Mouse (Mus musculus): ENCODE results near the gene Sac3d1.
"Not testable (repeated sequence)": the region's sequence is repeated elsewhere in the genome, so short reads cannot be mapped to it uniquely, and the experiment has no call there.

Sac3d1 gene

DNA sequence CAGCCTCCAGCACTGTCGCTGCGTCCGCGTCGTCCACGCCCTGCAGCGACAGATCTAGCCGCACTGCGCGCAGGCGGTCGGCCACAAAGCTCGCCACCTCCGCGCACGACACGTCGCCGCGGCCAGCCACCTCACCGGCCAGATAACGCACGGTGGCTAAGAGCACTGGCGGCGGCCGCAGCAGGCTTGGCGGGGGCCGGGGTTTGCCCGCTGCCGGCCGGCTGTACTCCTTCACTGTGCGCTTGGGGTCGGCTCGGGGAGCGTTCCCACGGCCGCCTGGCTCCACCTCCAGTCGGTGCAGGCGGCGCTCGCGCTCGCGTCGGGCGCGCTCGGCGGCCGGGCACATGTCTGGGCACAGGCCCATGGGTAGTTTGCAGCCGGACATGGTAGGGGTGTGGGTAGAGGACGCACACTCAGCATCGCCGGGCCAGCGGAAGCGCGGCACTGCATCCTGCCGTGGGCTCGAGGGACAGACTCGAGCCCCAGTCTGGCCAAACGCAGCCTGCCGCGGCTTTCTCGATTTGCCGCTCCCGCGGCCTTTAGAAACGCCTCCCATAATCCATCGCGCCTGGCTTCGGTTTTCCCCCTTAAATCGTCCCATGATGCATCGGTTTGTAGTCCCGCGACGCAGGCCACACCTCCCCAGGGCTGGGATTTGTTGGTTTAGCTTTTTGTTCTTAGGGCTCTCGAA lies at the start of gene Sac3d1:
Gene Sac3d1, minus strand, starts transcription at position 665 of the 691 bp plus-strand sequence.
- DNase-seq, result peak; percentile 88

DNA sequence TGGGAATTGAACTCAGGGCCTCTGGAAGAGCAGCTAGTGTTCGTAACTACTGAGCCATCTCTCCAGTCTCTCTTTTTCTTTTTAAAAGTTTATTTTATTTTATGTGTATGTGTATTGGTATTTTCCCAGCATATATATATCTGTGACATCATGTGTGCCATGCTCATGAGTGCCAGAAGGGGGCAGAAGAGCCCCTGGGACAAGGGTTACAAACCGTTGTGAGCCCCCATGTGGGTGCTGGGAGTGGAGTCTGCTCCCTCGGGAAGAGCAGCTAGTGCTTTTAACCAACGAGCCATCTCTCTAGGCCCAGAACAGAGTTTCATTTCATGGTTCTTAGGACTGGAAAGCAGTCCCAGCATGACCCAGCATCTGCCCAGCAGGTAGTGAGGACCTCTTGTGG lies 48.3 kb upstream of the Sac3d1 start:
- no peak for DNase-seq

DNA sequence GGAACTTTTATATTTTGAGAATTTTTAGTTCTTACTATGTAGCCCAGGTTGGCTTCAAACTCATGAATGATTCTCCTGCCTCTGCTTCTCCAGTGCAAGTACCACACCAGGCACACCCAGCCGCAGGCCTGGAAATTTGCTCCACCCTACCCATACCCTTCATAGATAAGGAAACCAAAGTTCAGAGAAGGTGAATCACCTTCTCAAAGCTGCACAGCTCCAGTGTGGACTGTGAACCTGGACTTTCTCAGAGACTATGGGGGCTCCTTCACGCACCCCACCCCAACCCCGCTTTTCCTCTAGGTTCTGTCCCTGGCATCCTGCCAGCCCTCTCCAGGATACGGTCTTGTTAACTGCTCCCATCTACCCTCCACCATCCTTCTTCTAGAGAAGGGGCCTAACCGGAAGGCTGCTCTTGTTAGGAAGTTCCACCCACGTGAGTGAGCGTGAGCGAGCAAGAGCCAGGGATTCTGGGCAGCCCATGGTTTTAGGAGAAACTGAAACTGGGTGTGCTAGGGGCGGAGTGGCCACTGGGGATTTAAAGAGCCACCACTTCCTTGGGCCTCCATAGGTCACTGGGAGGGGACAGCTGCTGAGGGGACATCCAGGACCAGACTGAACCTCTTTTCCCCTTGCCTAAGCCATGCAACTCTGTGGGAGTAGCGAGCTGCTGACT lies 45.6 kb upstream of the Sac3d1 start:
- peak; percentile 19 for DNase-seq

DNA sequence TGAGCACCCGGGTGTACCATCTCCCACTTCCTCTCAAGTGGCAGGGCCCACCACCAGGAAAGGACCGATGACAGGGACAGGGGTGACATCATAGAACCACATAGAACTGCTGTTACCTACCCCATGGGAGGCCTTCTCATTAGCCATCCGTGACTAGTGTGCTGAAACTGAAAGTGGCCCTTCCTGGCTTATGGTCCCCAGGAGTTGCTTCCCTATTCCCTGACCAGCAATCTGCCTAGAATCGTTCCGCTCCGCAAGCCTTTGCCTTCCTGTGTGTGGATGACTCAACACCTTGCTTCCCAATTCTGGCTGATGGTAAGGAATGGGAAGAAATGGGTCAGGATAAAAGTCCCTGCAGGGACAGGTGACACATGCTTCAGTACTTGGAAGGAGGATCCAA lies 38.8 kb upstream of the Sac3d1 start:
- no peak for DNase-seq

DNA sequence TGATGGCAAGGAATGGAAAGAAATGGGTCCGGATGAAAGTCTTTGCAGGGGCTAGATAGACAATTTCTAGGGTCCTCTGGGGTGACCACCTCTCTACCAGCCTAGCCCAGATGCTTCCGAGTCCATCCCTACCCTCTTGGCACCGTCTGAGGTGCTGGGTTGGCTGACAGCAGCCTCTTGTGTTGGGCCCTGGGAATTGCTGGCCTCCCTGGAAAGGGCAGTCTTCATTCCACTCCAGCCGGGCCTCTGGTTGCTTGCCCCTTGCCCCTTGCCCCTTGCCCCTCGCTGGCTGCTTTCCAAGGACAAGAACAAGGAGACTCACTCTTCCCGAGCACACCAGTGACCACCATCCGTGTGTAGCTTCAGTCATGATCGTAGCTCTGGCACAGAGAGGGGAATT lies 37.9 kb upstream of the Sac3d1 start:
- DNase-seq, result no peak

DNA sequence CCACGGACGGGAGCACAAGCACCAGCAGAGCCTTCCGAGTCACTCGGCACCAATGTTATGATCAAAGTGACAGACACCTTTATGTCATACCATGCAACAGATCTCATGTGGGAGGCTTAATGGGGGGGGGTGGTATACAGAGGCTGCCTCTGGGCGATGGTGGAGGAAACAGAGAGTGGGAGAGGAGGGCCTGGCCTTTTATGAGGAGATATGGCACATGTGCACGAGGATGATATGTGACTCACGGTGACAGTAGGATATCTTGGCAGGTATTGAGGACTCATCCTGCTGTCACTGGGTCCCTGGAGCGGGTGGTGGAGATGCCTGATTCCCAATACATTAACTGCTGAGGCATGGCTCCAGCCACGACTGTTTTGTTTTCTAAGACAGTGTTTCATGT lies 36.7 kb upstream of the Sac3d1 start:
- DNase-seq, result no peak

DNA sequence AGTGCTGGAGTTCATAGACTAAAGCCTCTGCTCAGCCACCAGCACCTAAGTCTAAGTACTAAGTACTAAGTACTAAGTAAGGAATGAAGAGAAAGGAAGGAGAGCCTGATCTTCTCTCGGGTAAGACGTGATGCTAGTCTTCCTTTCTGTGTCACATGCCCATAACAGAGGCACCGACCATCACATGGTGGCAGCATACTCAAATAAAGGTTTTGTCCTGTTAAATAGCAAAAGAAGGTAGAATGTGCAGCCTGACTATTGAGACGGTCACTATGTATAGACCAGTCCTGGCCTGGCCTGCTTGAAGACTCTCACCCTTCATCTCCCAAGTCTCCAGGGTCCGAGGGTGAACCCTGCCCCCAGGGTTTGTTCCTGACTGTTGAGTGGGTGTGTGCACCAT lies 26.4 kb upstream of the Sac3d1 start:
- DNase-seq, result no peak

DNA sequence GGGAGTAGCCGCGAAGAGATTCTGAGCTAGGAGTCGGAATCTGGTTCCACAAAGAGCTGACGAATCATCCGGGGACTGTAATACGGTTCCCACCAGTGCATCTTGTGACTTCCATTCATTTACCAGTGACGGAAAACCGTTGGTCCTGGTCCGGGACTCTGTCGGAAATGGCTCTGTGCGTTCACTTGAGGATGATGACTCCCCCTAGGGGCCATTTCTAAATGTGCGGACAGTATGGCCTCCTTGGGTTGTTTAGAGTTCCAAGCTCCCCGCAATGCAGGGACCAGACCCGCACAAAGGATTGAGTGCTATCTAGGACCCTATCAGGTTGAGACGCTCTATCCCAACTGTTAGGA lies 22.9 kb upstream of the Sac3d1 start, which contains the start of gene Arl2:
Gene Arl2, minus strand, starts transcription at position 155 of the 356 bp plus-strand sequence.
- DNase-seq, result peak; percentile 91

DNA sequence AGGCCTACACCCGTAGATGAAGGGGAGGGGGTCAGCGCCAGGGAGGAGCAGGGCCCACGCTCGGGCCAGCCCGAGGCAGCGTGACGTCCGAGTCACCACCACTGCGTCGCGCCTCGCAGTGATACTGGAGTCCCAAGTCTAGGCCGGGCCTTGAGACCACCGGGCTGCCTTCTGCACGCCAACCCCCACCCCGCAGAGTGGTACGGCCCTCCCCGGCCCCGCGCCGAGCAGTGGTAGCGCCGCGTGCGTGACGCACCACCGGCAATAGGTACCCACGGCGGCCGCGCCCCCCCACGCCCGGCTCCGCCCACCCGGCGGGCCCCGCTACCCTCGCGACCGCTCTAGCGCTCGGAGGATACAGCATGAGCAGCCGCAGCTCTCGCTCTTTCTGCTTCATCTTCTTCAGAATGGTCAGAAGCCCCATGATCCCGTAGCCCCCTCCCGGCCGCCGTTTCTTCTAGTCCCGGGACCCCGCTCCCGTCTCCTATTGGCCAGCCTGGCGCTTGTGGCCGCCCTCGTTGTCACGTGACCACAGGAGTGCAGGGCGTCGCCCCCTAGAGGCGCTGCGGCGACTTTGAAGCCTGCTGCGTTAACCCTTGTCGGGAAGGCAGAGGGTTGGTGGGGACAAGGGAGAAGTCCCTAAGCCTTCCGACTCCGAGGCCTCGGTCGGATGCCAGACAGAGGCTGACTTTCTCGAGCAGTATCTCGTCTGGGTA lies 22.4 kb upstream of the Sac3d1 start, which contains the start of gene Batf2:
Gene Batf2, plus strand, starts transcription at position 306 of the 716 bp plus-strand sequence.
- peak; percentile 94 for DNase-seq

DNA sequence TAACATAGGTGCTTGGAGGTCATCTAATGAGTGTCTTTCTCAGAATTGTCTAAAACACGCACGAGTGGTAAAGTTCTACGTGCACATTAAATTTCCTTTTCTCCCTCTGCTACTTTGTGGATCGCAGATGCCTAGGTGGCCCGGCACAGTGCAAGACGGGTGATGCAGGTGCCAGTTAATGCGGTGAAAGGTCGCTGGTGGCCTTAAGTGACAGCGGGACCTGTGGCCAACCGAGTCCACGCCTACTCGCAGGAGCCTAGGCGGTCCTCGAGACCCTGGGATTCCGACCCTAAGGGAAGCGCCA lies 21.9 kb upstream of the Sac3d1 start:
- no peak for DNase-seq

DNA sequence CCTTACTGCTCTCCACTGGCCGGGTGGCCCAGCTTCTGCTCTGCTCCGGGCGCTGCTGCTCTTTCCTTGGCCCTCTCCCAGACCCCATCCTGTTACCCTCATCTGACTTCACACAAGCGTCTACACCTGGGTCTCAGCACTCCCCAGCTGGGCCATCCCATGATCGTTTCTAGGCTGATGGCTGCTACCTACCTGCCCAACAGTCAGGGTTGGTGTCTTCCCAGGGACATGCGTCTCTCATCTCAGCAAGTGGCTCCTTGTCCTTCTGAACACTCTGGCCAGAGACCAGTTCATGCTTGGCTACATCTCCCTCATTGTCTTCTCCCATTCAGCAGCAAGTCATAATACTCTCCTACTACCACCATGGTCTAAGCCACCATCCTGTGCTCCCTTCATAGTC lies 21.3 kb upstream of the Sac3d1 start:
- DNase-seq, result no peak

DNA sequence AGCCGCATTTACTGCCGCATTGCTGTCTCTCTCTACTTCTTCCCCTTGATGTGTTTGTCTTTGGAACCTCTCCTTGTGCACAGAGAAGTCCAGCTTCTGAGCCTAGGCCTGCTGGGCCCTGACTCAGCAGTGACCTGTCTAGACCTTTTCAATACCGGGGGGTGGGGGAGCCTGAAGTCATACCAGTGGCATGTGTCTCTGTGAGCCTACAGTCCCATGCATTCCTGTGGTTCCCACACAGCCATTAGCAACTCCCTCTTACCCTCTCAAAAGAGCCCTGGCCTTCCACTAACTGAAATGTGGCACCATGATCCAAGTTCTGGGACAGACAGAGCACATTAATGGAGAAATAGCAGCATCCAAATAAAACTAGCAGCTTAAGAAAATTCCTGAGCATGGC lies 17.9 kb upstream of the Sac3d1 start:
- DNase-seq, result no peak

DNA sequence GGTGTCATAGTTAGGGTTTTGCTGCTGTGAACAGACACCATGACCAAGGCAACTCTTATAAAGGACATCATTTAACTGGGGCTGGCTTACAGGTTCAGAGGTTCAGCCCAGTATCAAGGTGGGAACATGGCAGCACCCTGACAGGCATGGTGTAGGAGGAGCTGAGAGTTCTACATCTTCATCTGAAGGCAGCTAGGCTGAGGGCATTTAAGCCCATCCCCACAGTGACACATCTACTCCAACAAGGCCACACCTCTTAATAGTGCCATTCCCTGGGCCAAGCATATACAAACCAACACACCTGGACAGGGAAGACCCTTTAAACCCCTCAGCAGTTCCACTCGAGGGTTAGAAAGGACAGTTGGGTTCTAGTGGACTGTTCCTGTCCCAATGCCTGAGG lies 14.7 kb upstream of the Sac3d1 start:
- DNase-seq, result not testable (repeated sequence)

DNA sequence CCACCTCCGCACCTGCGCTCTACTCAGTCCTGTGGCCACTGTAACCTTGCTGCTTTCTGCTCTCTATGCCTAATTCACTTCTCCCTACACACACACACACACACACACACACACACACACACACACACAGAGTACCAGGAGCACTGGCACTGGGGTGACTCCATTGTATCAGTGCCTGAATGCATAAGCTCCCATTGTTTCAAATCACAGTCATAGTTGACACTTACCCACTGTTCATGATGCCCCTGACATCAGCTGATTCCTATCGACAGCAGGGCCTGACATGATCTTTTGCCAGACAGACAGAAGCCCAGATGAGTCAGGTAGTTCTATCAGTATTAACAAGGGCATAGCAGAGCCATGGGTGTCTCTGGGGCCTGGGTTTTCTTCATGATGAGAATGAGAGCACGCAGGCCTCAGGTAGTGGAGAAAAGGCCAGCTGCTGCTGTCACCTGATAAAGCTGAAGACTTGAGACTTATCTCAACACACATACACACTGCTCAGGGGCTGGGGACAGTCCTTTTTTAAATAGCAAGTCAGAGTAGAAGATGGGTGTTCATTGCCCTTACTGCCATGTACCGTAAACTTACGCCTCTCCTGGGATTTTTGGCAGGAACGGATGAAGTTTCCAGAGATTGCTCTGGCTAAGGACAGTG lies 13.8 kb upstream of the Sac3d1 start:
- DNase-seq, result peak; percentile 77

DNA sequence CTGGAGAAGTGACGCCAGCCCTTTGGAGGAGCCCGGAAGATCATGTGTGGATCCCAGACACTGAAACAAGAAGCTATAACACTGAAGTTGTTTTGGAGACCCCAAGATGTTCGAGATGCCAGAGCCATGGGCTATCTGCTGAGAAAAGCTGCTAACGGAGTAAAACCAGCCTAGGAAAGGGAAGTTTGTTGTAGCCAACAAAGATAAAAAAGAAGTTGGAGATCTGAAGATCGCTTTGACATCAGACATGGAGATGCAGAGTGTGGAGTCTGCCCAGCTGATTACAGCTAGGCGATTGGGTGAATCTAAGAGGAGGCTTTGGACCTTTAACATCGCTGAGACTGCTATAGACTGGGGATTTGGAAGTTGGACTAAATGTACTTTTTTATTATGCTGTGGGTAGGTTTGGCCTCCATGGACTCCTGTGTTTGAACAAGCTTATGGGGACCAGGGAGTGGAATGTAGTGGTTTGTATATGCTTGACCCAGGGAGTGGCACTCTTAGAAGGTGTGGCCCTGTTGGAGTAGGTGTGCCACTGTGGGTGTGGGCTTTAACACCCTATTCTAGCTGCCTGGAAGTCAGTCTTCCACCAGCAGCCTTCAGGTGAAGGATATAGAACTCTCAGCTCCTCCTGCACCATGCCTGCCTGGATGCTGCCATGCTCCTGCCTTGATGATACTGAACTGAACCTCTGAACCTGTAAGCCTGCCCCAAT lies 12.1 kb upstream of the Sac3d1 start:
- not testable (repeated sequence) for DNase-seq

DNA sequence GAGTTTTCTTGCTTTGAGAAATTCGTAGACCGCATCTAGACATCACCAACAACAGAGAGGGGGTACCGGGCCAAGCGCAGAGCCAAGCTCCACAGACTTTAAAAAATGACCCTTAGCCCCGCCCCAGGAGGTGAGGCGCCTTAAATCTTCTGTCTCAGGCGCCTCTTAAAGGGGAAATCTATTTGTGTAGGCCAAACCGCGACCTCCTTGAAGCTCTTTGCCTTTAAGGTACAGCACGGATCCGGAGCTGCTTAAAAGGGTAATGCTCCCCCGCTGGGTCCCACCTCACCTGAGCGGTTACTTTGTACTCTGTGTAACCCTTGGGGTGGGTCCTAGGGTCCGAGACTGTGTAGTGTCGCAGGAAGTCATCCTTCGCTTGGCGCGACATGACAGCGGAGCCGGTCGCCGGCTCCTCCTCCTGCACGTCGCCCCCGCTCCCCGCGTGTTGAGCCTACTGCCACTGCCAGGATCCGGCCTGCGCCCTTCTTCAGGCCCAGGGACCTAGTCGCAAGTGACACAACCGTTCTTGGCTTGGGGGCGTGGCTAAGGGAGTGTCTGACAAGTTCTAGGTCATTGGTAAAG lies 9.4 kb upstream of the Sac3d1 start, which contains the start of gene Snx15:
Gene Snx15, minus strand, starts transcription at position 545 of the 582 bp plus-strand sequence.
- DNase-seq, result peak; percentile 98

DNA sequence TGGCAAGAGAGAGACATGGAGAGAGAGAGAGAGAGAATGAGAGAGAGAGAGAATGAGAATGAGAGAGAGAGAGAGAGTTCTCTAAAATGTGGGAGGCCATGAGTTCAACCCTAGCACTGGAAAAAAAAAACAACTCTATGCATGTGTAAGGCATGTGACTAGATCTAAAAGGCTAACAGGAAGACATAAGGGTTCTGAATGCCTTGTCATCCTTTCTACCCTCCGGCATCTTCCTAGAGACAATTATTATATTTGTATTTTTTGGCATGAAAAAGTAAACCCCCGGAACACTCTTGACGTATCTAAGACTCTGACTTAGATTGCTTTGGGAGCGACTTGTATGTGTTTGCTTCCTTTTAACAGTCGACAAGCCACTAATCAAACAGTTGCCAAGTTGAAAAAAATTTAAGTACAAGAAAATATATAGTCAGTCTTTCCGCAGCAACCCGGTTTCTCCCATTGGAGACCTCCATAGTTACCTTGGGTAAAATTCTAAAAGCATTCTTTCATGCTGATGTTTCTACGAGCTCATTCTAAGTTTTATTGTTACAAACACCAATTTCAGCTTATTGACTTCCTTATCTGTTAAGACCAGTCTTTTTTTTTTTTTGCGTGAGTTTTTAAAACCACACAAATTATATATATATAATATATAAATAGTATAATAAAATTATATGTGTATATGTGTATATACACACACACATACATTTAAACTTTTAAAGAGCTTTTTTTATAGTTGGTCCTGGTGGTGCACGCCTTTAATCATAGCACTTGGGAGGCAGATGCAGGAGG lies 8.5 kb upstream of the Sac3d1 start:
- DNase-seq, result no peak

DNA sequence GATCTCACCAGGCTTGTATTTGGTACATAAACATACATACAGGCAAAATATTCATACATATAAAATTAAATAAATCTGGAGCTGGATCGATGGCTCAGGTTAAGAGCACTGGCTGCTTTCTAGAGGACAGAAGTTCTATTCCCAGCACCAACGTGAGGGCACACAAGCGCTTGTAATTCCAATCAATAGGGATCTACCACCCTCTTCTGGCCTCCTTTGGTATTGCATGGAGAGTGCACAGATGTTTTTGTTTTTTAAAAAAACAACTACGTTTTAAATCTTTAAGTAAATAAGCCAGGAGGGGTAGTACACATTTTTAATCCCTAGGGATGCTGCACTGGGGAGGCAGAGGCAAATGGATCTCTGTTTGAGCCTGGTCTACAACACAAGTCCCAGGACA lies 7.8 kb upstream of the Sac3d1 start:
- no peak for DNase-seq

DNA sequence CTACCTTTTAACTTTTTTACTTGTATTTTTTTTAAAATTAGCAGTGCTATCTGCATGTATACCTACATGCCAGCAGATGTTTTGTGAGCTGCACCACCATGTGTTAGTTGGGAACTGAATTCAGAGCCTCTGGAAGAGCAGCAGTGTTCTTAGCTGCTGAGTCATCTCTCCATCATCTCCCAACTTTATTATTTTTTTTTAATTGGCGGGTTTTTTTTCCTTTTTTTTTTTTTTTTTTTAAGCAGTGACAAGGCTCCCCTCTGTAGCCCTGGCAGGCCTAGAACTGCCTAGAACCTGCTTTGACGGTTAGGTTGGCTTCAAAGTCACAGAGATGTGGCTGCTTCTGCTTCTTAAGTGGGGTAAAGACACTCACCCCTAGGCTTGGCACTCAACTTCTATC lies 6.4 kb upstream of the Sac3d1 start:
- DNase-seq, result no peak

DNA sequence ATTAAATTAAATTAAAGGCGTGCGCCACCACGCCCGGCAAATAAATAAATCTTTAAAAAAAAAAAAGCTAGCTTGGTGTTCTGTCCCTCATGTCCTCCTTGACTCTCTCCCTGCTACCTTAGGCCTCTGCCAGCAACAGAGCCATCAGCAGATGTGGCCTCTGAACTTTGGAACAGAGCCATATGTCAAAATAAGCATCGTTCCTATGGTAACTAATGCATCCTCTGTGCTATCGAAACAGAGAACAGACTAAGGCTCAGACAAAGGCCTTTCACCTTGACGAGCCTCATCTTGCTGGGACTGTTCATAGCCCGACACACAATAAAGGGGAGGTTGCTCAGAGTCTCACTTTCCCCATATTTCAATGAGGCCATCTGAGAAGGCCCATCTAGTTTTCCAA lies 4.9 kb upstream of the Sac3d1 start:
- no peak for DNase-seq

DNA sequence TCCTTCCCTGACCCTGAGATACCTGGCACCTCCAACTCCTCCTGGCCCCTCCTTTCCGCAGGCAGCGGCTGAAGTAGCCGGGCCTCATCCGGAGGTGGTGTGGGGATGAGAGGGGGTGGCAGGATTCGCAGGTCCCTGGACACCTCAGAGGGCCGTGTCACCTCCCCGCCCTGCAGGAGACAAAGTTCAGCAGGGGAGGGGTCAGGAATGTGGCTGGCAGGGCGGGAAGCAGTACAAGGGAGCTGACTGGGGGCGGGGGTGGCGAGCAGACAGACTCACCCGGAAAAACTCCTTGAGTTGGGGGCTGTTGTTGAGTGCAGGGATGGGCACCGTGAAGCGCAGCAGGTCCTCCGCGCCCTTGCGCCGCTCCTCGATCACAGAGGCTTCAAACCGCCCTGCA lies 3.3 kb upstream of the Sac3d1 start:
- no peak for DNase-seq
